Mouse (Mus musculus): ENCODE measurements around the gene Hbq1a.
"Not testable (repeated sequence)": the region's sequence is repeated elsewhere in the genome, so short reads cannot be mapped to it uniquely, and the experiment has no call there.

- not testable (repeated sequence) for TF ChIP-seq CTCF (IDR thresholded peaks at IDR 0.05; ENCODE audit: borderline replicate concordance, insufficient read depth, low read depth, low read length); POLR2A (IDR thresholded peaks at IDR 0.05; ENCODE audit: borderline replicate concordance, insufficient read depth, low read length)
Observed at GRCm38 (mm10) chr11:32292819-32293218, 7.0 kb upstream of the Hbq1a start.

Data from cerebellum, adult 2 months (tissue).